14 mouse cellular contexts compared by ENCODE assay signal in genomic region chr3:54560056-54560922, GRCm38 (mm10).
A peak's percentile ranks its signal among the peaks of the same experiment; 100 is the strongest.
DNase-seq lines count a peak whose midpoint lies in the region; ATAC-seq and TF ChIP-seq lines count a peak whose summit lies in the region.
"Had no signal": no experiment of that assay in that cellular context is flagged by ENCODE, and none has a peak within 500 bp of the region (broad histone marks: within the 10 kb centered on the region; RNA-seq: fewer than 3 reads in every experiment).

No protein-coding gene starts in this region.

- TF ChIP-seq POLR2A in embryonic fibroblast, embryonic 13.5 days (IDR thresholded peaks at IDR 0.05; ENCODE audit: low read depth, low read length), result no peak
- no peak for TF ChIP-seq POLR2A in thymus, adult 2 months (IDR thresholded peaks at IDR 0.05; ENCODE audit: control insufficient read depth, extremely low read depth, insufficient read depth, low read length, poor library complexity)

- H3K27me3 ChIP-seq in heart, embryonic 14.5 days (ENCODE audit: control insufficient read depth, insufficient read depth, low read length), result no peaks in the 10 kb centered on the region
- H3K27me3 ChIP-seq in lung, embryonic 16.5 days (ENCODE audit: control insufficient read depth, insufficient read depth, low read depth, low read length), result no peaks in the 10 kb centered on the region
- no peaks in the 10 kb centered on the region for H3K27me3 ChIP-seq in thymus, adult 2 months (ENCODE audit: control insufficient read depth, insufficient read depth, low read length)
- H3K27me3 ChIP-seq: neural tube, embryonic 13.5 days had no signal

- H3K4me1 ChIP-seq in heart, embryonic 14.5 days (ENCODE audit: control insufficient read depth in 2 of 2, insufficient read depth in 2 of 2, low read length in 2 of 2), result peaks cover 0 to 7% of the 10 kb centered on the region in 2 experiments; a peak in 3 of 4 replicates
- no peaks in the 10 kb centered on the region for H3K4me1 ChIP-seq in lung, embryonic 16.5 days (replicated peaks; ENCODE audit: control insufficient read depth, insufficient read depth, low read length)
- H3K4me1 ChIP-seq in embryonic fibroblast, embryonic 13.5 days (ENCODE audit: control insufficient read depth, insufficient read depth, low read length), result peaks cover 9% of the 10 kb centered on the region
- peaks cover 5% of the 10 kb centered on the region; the same call in 1 of the 2 replicates for H3K4me1 ChIP-seq in thymus, adult 2 months (replicated peaks; ENCODE audit: control insufficient read depth, insufficient read depth, low read length)
- H3K4me1 ChIP-seq: neural tube, embryonic 13.5 days had no signal

- H3K4me3 ChIP-seq in heart, embryonic 14.5 days (ENCODE audit: control insufficient read depth in 1 of 2, insufficient read depth in 1 of 2, low read depth in 1 of 2, low read length in 2 of 2), result no peak overlapping the region
- H3K4me3 ChIP-seq in lung, embryonic 16.5 days (ENCODE audit: low read length), result no peak overlapping the region
- no peak overlapping the region for H3K4me3 ChIP-seq in embryonic fibroblast, embryonic 13.5 days (ENCODE audit: insufficient read depth, low read length)
- no peak overlapping the region for H3K4me3 ChIP-seq in thymus, adult 2 months (ENCODE audit: control insufficient read depth, insufficient read depth, low read length)
- H3K4me3 ChIP-seq: neural tube, embryonic 13.5 days had no signal

- peak overlapping the region; percentile 77 to 87 for H3K27ac ChIP-seq in heart, embryonic 14.5 days (replicated peaks in 1 of 2; ENCODE audit: control insufficient read depth in 1 of 2, insufficient read depth in 1 of 2, low read depth in 2 of 2, low read length in 2 of 2)
- H3K27ac ChIP-seq in lung, embryonic 16.5 days (ENCODE audit: low read length), result peak overlapping the region; percentile 58; the same call in 1 of the 2 replicates
- peak overlapping the region; percentile 98 for H3K27ac ChIP-seq in embryonic fibroblast, embryonic 13.5 days (ENCODE audit: insufficient read depth, low read length)
- no peak overlapping the region for H3K27ac ChIP-seq in thymus, adult 2 months (ENCODE audit: control insufficient read depth, insufficient read depth, low read length)
- H3K27ac ChIP-seq: macrophage; neural tube, embryonic 13.5 days had no signal

- no peak overlapping the region for H3K4me2 ChIP-seq in heart, embryonic 14.5 days (ENCODE audit: low read length)
- H3K4me2 ChIP-seq in lung, embryonic 16.5 days (ENCODE audit: low read depth, low read length), result no peak overlapping the region
- H3K4me2 ChIP-seq: neural tube, embryonic 13.5 days had no signal

- DNase-seq in heart, postnatal 4 days, result no peak
- no peak for DNase-seq in lung, postnatal 36 days
- no peak for DNase-seq in thymus, adult 2 months
- DNase-seq in adrenal gland, adult 2 months, result no peak
- DNase-seq: cerebellum, adult 9-11 months; left cerebral cortex, postnatal 4 days; retina, postnatal 1 day had no signal

- no peak for ATAC-seq in heart, embryonic 14.5 days (ENCODE audit: insufficient number of reproducible peaks, insufficient read depth, low FRiP score, low read depth)
- ATAC-seq in lung, embryonic 16.5 days (ENCODE audit: low read depth), result peak; percentile 84; the same call in 1 of the 2 replicates
- ATAC-seq: CD4-positive, CD25-positive, alpha-beta regulatory T cell, adult 4 months; midbrain, embryonic 16.5 days had no signal

- H3K9ac ChIP-seq in heart, embryonic 14.5 days (ENCODE audit: low read length), result no peak overlapping the region
- no peak overlapping the region for H3K9ac ChIP-seq in lung, embryonic 16.5 days (ENCODE audit: low read length)
- H3K9ac ChIP-seq: neural tube, embryonic 13.5 days had no signal

- no peaks in the 10 kb centered on the region for H3K36me3 ChIP-seq in heart, embryonic 14.5 days (ENCODE audit: control insufficient read depth, insufficient read depth, low read length)
- no peaks in the 10 kb centered on the region for H3K36me3 ChIP-seq in lung, embryonic 16.5 days (ENCODE audit: control insufficient read depth, insufficient read depth, low read length)
- H3K36me3 ChIP-seq in thymus, adult 2 months (ENCODE audit: control insufficient read depth, insufficient read depth, low read length), result no peaks in the 10 kb centered on the region
- H3K36me3 ChIP-seq: neural tube, embryonic 13.5 days had no signal

- TF ChIP-seq CTCF in embryonic fibroblast, embryonic 13.5 days (IDR thresholded peaks at IDR 0.05; ENCODE audit: borderline replicate concordance, insufficient read depth, low read length), result no peak
- TF ChIP-seq CTCF in thymus, adult 2 months (IDR thresholded peaks at IDR 0.05; ENCODE audit: borderline replicate concordance, control insufficient read depth, extremely low read depth, insufficient read depth, low read length, poor library complexity), result no peak

- WGBS in heart, embryonic 14.5 days, result 62% methylated on average over 5 of the region's 5 CpGs
- 28% methylated on average over 5 of the region's 5 CpGs for WGBS in lung, embryonic 16.5 days
- 46% methylated on average over 5 of the region's 5 CpGs for WGBS in thymus, adult 2 months

- peaks cover 9% of the 10 kb centered on the region; the same call in 1 of the 2 replicates for H3K9me3 ChIP-seq in heart, embryonic 14.5 days (ENCODE audit: control insufficient read depth, low read length)
- H3K9me3 ChIP-seq in lung, embryonic 16.5 days (ENCODE audit: control insufficient read depth, low read length), result peaks cover 4% of the 10 kb centered on the region
- H3K9me3 ChIP-seq: neural tube, embryonic 13.5 days had no signal
